Mouse (Mus musculus) heart, embryonic 12.5 days (tissue): ENCODE data around the gene Tube1. TPM values are rescaled to one million over a fixed set of nuclear protein-coding genes. Genes with fewer than 3 reads are reported as not detected.

Experiments
- ATAC-seq: fragments of 200-750 bp; cut with Nextera tagmentation; 2 replicates; pipeline ENCODE4 v1.8.0; 2017; ENCODE audit warnings: moderate TSS enrichment, moderate library complexity; ENCODE audit not compliant: insufficient number of reproducible peaks, low FRiP score
- H3K27ac ChIP-seq: fragments of 300-500 bp; sonication (generic); 2 replicates; pipeline ENCODE4 v1.5.1; 2016; ENCODE audit warnings: mild to moderate bottlenecking, moderate library complexity; ENCODE audit not compliant: poor library complexity, severe bottlenecking
- H3K27me3 ChIP-seq: fragments of 300-500 bp; sonication (generic); replicated peaks from 2 replicates; pipeline ENCODE4 v1.6.1; 2016; ENCODE audit warnings: mild to moderate bottlenecking, moderate library complexity
- H3K36me3 ChIP-seq: fragments of 300-500 bp; sonication (generic); 2 replicates; pipeline ENCODE4 v1.6.1; 2016; ENCODE audit warnings: mild to moderate bottlenecking, moderate library complexity
- H3K4me1 ChIP-seq: fragments of 300-500 bp; sonication (generic); replicated peaks from 2 replicates; pipeline ENCODE4 v1.6.1; 2016; ENCODE audit warnings: mild to moderate bottlenecking
- H3K4me2 ChIP-seq: fragments of 300-500 bp; sonication (generic); 2 replicates; pipeline ENCODE4 v1.6.1; 2016; ENCODE audit warnings: mild to moderate bottlenecking, moderate library complexity
- H3K4me3 ChIP-seq: fragments of 300-500 bp; sonication (generic); 2 replicates; pipeline ENCODE4 v1.5.1; 2016; ENCODE audit warnings: mild to moderate bottlenecking
- H3K9ac ChIP-seq: fragments of 300-500 bp; sonication (generic); 2 replicates; pipeline ENCODE4 v1.6.1; 2016; ENCODE audit warnings: mild to moderate bottlenecking, moderate library complexity
- H3K9me3 ChIP-seq: fragments of 300-500 bp; sonication (generic); replicated peaks from 2 replicates; pipeline ENCODE4 v1.6.1; 2016; ENCODE audit warnings: mild to moderate bottlenecking, moderate library complexity
- WGBS: fragments of 180-500 bp; shearing (Covaris S2); methylation state at CpG from one replicate; pipeline ENCODE4 v1.1.7; 2016; 5-methylcytosine and 5-hydroxymethylcytosine counted together
- polyA plus RNA-seq: library from polyadenylated mRNA; unstranded; fragments of >200 nt; fragmentation: Nextera tagmentation; extraction: Ambion mirVana; gene quantifications from 2 replicates; pipeline ENCODE4 v1.2.1, GENCODE M21; 2016

Gene Tube1
- polyA plus RNA-seq, 1 experiment from 2014 or later = 11.0 TPM

DNA sequence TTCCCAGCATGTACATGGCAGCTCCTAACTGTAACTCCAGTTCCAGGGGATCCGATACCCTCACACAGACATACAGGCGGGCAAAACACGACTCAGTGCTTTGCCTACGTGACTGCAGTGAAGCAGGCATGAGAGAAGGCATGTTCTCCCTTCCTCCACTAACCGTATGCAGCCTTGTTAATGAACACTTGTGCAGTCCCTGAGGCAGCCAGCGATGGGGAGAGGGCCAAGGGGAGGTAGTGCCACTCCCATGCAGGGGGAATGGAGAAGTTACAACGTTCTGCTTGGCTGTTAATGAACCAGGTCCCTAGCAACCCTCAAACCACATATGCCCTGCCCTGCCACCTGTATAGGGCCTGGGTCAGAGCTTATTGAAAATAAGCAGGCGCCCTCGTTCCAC lies 35.9 kb downstream of the Tube1 start:
- 58% methylated on average over 9 of the region's 9 CpGs for WGBS
- Histone ChIP-seq H3K4me1 (peaks cover 12% of the 10 kb centered on the region), H3K36me3 (no peaks in the 10 kb centered on the region), H3K9ac (no peak overlapping the region), H3K4me3 (no peak overlapping the region), H3K4me2 (no peak overlapping the region; the same call in 1 of the 2 replicates), H3K9me3 (no peaks in the 10 kb centered on the region), H3K27ac (no peak overlapping the region), H3K27me3 (0 out of 2 replicates have a peak, but pooled peaks cover 3% of the 10 kb centered on the region)
- no peak for ATAC-seq

GRCm38 (mm10) chr10:39170181-39170580 lies 36.4 kb downstream of the Tube1 start:
- H3K4me1 ChIP-seq = peaks cover 12% of the 10 kb centered on the region
- H3K36me3 ChIP-seq = no peaks in the 10 kb centered on the region
- ATAC-seq = no peak
- no peak overlapping the region for H3K4me3 ChIP-seq
- 0 out of 2 replicates have a peak, but pooled peaks cover 3% of the 10 kb centered on the region for H3K27me3 ChIP-seq
- no peak overlapping the region for H3K9ac ChIP-seq
- no peak overlapping the region; the same call in 1 of the 2 replicates for H3K4me2 ChIP-seq
- H3K9me3 ChIP-seq = no peaks in the 10 kb centered on the region
- 13% methylated on average over 8 of the region's 8 CpGs for WGBS
- no peak overlapping the region for H3K27ac ChIP-seq

DNA sequence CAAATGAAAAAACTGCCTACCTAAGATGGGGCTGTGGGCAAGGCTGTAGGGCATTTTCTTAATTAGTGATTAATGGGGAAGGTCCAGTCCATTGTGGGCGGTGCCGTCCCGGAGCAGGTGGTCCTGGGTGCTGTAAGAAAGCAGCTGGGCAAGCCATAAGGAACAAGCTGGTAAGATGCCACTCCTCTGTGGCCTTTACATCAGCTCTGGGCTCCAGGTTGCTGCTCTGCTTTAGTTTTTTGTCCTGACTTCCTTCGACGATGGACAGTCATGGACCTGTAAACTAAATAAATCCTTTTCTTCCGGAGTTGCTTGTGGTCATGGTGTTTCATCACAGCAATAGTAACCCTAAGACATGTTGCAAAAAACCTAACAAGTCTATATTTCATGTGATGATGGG lies 36.9 kb downstream of the Tube1 start:
- 20% methylated on average over 6 of the region's 6 CpGs for WGBS
- ATAC-seq = no peak
- no peaks in the 10 kb centered on the region for H3K36me3 ChIP-seq
- H3K27me3 ChIP-seq = 0 out of 2 replicates have a peak, but pooled peaks cover 3% of the 10 kb centered on the region
- no peak overlapping the region for H3K4me3 ChIP-seq
- peak overlapping the region; percentile 83 for H3K4me2 ChIP-seq
- peak overlapping the region; percentile 34; the same call in 1 of the 2 replicates for H3K9ac ChIP-seq
- H3K9me3 ChIP-seq = no peaks in the 10 kb centered on the region
- H3K27ac ChIP-seq = no peak overlapping the region
- peaks cover 12% of the 10 kb centered on the region for H3K4me1 ChIP-seq

GRCm38 (mm10) chr10:39171134-39171533 lies 37.4 kb downstream of the Tube1 start:
- no peaks in the 10 kb centered on the region for H3K36me3 ChIP-seq
- H3K4me1 ChIP-seq = peaks cover 12% of the 10 kb centered on the region
- WGBS = under 1% methylated on average over 19 of the region's 19 CpGs
- no peak overlapping the region for H3K9ac ChIP-seq
- no peaks in the 10 kb centered on the region for H3K9me3 ChIP-seq
- peak overlapping the region; percentile 83 for H3K4me2 ChIP-seq
- peak overlapping the region; percentile 54 for H3K4me3 ChIP-seq
- 0 out of 2 replicates have a peak, but pooled peaks cover 3% of the 10 kb centered on the region for H3K27me3 ChIP-seq
- peak; percentile 81 for ATAC-seq
- H3K27ac ChIP-seq = peak overlapping the region; percentile 56

DNA sequence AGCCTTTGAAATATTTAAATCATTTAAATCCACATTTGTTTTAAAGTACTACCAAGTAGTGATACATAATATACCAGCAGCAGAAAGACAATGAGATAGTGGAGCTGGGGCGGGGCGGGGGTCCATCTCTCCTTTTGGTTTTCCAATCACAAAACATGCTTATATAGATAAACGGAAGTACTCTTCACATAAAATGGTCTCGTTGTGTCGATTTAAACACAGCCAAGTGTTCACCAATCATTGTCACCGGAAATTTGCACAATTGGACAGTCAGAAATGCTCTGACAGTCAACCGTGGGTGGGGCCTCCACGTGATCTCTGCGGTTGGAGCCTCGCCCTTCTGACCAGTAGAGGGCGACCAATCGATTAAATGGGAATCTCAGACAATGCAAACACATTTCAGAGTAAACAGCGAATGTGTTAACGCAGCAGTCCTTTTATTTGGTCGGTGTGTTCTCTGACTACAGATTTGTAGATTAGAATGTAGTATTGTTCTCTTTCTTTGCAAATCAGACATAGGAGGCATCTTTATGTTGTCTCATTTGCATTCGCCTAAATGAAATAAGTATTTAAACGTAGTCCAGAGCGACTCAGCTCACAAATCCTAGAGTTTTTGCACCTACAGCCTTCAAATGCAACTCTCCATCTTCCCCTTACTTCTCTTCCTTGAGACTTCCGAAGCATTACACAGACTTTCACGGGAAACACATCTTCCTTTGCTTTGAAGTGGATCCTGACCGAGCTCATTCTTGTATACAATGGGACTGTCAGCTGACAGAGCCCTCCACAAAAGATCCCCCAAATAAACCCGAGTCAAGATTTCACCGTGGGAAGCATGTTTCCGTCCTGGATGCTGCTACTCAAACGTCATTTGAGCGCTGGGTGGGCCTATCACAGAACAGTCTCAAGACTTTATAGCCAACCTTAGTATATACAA lies 38.1 kb downstream of the Tube1 start:
- Histone ChIP-seq H3K27ac (peak overlapping the region; percentile 56), H3K9me3 (no peaks in the 10 kb centered on the region), H3K4me2 (peak overlapping the region; percentile 83), H3K4me3 (peak overlapping the region; percentile 54), H3K4me1 (peaks cover 8% of the 10 kb centered on the region), H3K9ac (no peak overlapping the region), H3K36me3 (no peaks in the 10 kb centered on the region), H3K27me3 (0 out of 2 replicates have a peak, but pooled peaks cover 3% of the 10 kb centered on the region)
- peak; percentile 74 for ATAC-seq
- WGBS = 20% methylated on average over 26 of the region's 26 CpGs

DNA sequence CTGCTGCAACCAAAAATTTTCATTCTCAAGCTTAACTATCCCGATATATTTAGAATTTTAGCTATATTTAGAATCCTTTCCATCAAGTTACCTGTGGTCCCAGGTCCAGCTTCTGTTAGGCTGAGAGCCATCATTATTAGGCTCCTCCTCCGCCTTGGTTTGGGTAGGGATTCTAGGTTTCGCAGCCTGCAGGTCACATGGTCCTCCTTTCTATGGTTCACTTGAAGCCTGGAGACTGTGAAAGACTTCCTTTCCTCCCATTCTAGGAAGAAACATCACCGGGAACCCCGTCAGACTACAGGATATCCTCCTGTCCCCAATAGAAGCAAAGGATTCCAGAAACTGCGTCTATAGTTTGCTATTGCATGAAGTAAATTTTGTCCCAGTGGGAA lies 38.8 kb downstream of the Tube1 start:
- H3K27me3 ChIP-seq = 0 out of 2 replicates have a peak, but pooled peaks cover 3% of the 10 kb centered on the region
- 63% methylated on average over 6 of the region's 6 CpGs for WGBS
- peak overlapping the region; percentile 44; the same call in 1 of the 2 replicates for H3K27ac ChIP-seq
- H3K4me3 ChIP-seq = no peak overlapping the region
- no peaks in the 10 kb centered on the region for H3K9me3 ChIP-seq
- H3K36me3 ChIP-seq = no peaks in the 10 kb centered on the region
- no peak for ATAC-seq
- H3K9ac ChIP-seq = no peak overlapping the region
- H3K4me2 ChIP-seq = peak overlapping the region; percentile 83
- H3K4me1 ChIP-seq = peaks cover 8% of the 10 kb centered on the region

DNA sequence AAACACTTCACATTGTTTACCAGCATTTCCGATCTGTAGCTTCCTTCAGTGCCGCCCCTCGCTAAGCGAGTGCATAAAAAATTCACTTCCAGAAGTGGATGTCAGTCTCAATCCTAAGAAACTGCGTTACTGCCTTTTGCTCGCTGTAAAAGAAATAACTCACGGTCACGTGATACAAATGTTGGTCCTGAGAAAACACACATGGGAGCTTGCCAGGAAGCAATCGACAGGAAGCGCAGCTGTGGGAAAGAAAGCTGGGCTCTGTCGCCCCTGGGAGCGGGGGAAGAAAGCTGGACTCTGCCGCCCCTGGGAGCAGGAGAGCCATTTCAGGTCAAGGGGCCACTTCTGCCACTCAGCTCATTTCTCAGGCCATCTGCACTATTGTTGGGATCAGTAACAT lies 39.3 kb downstream of the Tube1 start:
- H3K27me3 ChIP-seq = 0 out of 2 replicates have a peak, but pooled peaks cover 3% of the 10 kb centered on the region
- H3K4me1 ChIP-seq = peaks cover 8% of the 10 kb centered on the region
- H3K4me3 ChIP-seq = 0 out of 2 replicates have a peak overlapping the region, but pooled peaks have one; percentile 9
- ATAC-seq = no peak
- peak overlapping the region; percentile 49 for H3K4me2 ChIP-seq
- no peak overlapping the region for H3K9ac ChIP-seq
- H3K27ac ChIP-seq = peak overlapping the region; percentile 11; the same call in 1 of the 2 replicates
- H3K36me3 ChIP-seq = no peaks in the 10 kb centered on the region
- WGBS = 44% methylated on average over 13 of the region's 13 CpGs
- peaks cover 1% of the 10 kb centered on the region; the same call in 1 of the 2 replicates for H3K9me3 ChIP-seq

GRCm38 (mm10) chr10:39176981-39177380 lies 43.2 kb downstream of the Tube1 start:
- ATAC-seq = no peak
- H3K9me3 ChIP-seq = peaks cover 7% of the 10 kb centered on the region; the same call in 1 of the 2 replicates
- H3K27me3 ChIP-seq = no peaks in the 10 kb centered on the region
- H3K4me2 ChIP-seq = no peak overlapping the region
- H3K36me3 ChIP-seq = no peaks in the 10 kb centered on the region
- no peak overlapping the region for H3K27ac ChIP-seq
- H3K9ac ChIP-seq = no peak overlapping the region
- peaks cover 4% of the 10 kb centered on the region for H3K4me1 ChIP-seq
- no peak overlapping the region for H3K4me3 ChIP-seq
- 54% methylated on average over 5 of the region's 5 CpGs for WGBS

GRCm38 (mm10) chr10:39184864-39185544 lies 51.2 kb downstream of the Tube1 start:
- Histone ChIP-seq H3K27ac (no peak overlapping the region), H3K4me2 (no peak overlapping the region), H3K9ac (no peak overlapping the region), H3K4me1 (no peaks in the 10 kb centered on the region), H3K9me3 (no peaks in the 10 kb centered on the region), H3K27me3 (no peaks in the 10 kb centered on the region), H3K36me3 (no peaks in the 10 kb centered on the region), H3K4me3 (no peak overlapping the region)
- WGBS = 83% methylated on average over 8 of the region's 8 CpGs
- ATAC-seq = no peak

GRCm38 (mm10) chr10:39185545-39185906 lies 51.8 kb downstream of the Tube1 start:
- no peaks in the 10 kb centered on the region for H3K27me3 ChIP-seq
- no peak overlapping the region for H3K4me2 ChIP-seq
- 79% methylated on average over 4 of the region's 4 CpGs for WGBS
- no peak overlapping the region for H3K4me3 ChIP-seq
- H3K4me1 ChIP-seq = no peaks in the 10 kb centered on the region
- H3K9ac ChIP-seq = no peak overlapping the region
- H3K27ac ChIP-seq = no peak overlapping the region
- no peak for ATAC-seq
- no peaks in the 10 kb centered on the region for H3K9me3 ChIP-seq
- H3K36me3 ChIP-seq = no peaks in the 10 kb centered on the region

- Histone ChIP-seq H3K4me1 (no peaks in the 10 kb centered on the region), H3K36me3 (no peaks in the 10 kb centered on the region), H3K4me3 (no peak overlapping the region), H3K4me2 (no peak overlapping the region), H3K27me3 (no peaks in the 10 kb centered on the region), H3K9me3 (no peaks in the 10 kb centered on the region), H3K9ac (no peak overlapping the region), H3K27ac (no peak overlapping the region)
- 83% methylated on average over 3 of the region's 3 CpGs for WGBS
- no peak for ATAC-seq
Measured at GRCm38 (mm10) chr10:39192673-39193072, 58.9 kb downstream of the Tube1 start.
